Mouse (Mus musculus) Patski (cell line): ENCODE results near the gene Clec2d. TPM values are rescaled to one million over a fixed set of nuclear protein-coding genes. Genes with fewer than 3 reads are reported as not detected.
A peak's percentile ranks its signal among the peaks of the same experiment; 100 is the strongest.

ENCODE experiments used
- ATAC-seq: fragments of 100-300 bp; one replicate; pipeline ENCODE4 v1.8.0; 2021
- CTCF ChIA-PET: fragments of 350-600 bp; sonication (Branson Sonifier 250); formaldehyde crosslinking; loops from one replicate; lab custom pipeline; 2022; ENCODE audit warnings: inconsistent platforms; lab: Charles Lee
- POLR2A ChIA-PET: fragments of 350-600 bp; sonication (Branson Sonifier 250); formaldehyde crosslinking; loops from one replicate; lab custom pipeline; 2022; ENCODE audit warnings: antibody characterized with exemption, inconsistent platforms; lab: Charles Lee
- DNase-seq: peaks from one replicate; pipeline ENCODE4 v3.0.0-alpha.2; 2011; ENCODE audit warnings: low read depth, low spot score
- H3K27me3 ChIP-seq: fragments of 371-371 bp; one replicate; pipeline ENCODE4 v1.5.1; 2021
- CTCF ChIP-seq: fragments of 100-300 bp; IDR thresholded peaks from one replicate; pipeline ENCODE4 v1.5.1; 2021
- in situ Hi-C: fragments of 300-500 bp; cut with MboI; formaldehyde crosslinking; loops from 3 replicates; pipeline ENCODE4 v1.11.1; 2018; ENCODE audit warnings: low pct_unique_long_range_greater_than_20kb, mixed read lengths
- polyA plus RNA-seq: library from polyadenylated mRNA; unstranded; gene quantifications from one replicate; pipeline ENCODE4 v1.2.3, GENCODE M21; 2021

Gene Clec2d
- polyA plus RNA-seq, 1 experiment from 2014 or later = 26.9 TPM

GRCm38 (mm10) chr6:129209785-129210446 is 29.5 kb downstream of the Clec2d start:
- in situ Hi-C loops = loop anchor here (10.0 kb wide), 1 partner anchor 775 kb away; the partner anchor contains the start of gene Fkbp4
- CTCF ChIA-PET = interaction anchor here (1.0 to 7.2 kb wide), 4 partner anchors 14 to 29 kb away, joined by 3 to 49 read pairs (median 4); partner anchors contain the start of gene Clec2d
- DNase-seq = no peak

GRCm38 (mm10) chr6:129210447-129210790 is 30.0 kb downstream of the Clec2d start:
- no peak for DNase-seq
- TF ChIP-seq CTCF = no peak
- CTCF ChIA-PET = interaction anchor here (1.2 to 7.2 kb wide), 2 partner anchors 24 to 29 kb away, joined by 3 to 49 read pairs; partner anchors contain the start of gene Clec2d
- H3K27me3 ChIP-seq = no peaks in the 10 kb centered on the region
- POLR2A ChIA-PET = interaction anchor here (0.7 kb wide), 1 partner anchor 21 kb away, joined by 3 read pairs; no protein-coding TSS in a partner anchor
- in situ Hi-C loops = loop anchor here (10.0 kb wide), 1 partner anchor 776 kb away; the partner anchor contains the start of gene Fkbp4
- ATAC-seq = no peak

More at GRCm38 (mm10) chr6:129209785-129210446, 29.5 kb downstream of the Clec2d start:
- no peak for ATAC-seq
- TF ChIP-seq CTCF = no peak
- POLR2A ChIA-PET = interaction anchor here (0.7 kb wide), 1 partner anchor 20 kb away, joined by 3 read pairs; no protein-coding TSS in a partner anchor
- no peaks in the 10 kb centered on the region for H3K27me3 ChIP-seq

GRCm38 (mm10) chr6:129212421-129213195 is 32.2 kb downstream of the Clec2d start:
- H3K27me3 ChIP-seq = no peaks in the 10 kb centered on the region
- POLR2A ChIA-PET = interaction anchor here (1.5 to 3.4 kb wide), 5 partner anchors 14 to 30 kb away, joined by 4 to 21 read pairs (median 6); partner anchors contain the start of gene Clec2d
- ATAC-seq (peak; percentile 80), DNase-seq (peak; percentile 62)
- TF ChIP-seq CTCF = no peak
- CTCF ChIA-PET = interaction anchor here (1.4 to 7.2 kb wide), 4 partner anchors 10 to 118 kb away, joined by 3 to 49 read pairs (median 10); partner anchors contain the start of gene Clec2d
- in situ Hi-C loops = loop anchor here (10.0 kb wide), 1 partner anchor 778 kb away; the partner anchor contains the start of gene Fkbp4

- DNase-seq (no peak), ATAC-seq (no peak)
- in situ Hi-C loops = loop anchor here (10.0 kb wide), 1 partner anchor 779 kb away; the partner anchor contains the start of gene Fkbp4
- ChIA-PET POLR2A (interaction anchor here (1.5 to 3.4 kb wide), 5 partner anchors 13 to 31 kb away, joined by 4 to 21 read pairs (median 6); partner anchors contain the start of gene Clec2d), CTCF (interaction anchor here (1.4 to 7.2 kb wide), 5 partner anchors 9 to 118 kb away, joined by 3 to 49 read pairs (median 6); partner anchors contain the start of gene Clec2d)
- no peak for TF ChIP-seq CTCF
- H3K27me3 ChIP-seq = no peaks in the 10 kb centered on the region
Measured at GRCm38 (mm10) chr6:129213497-129213896, 33.1 kb downstream of the Clec2d start.

- CTCF ChIA-PET = interaction anchor here (2.0 to 7.2 kb wide), 5 partner anchors 9 to 33 kb away, joined by 5 to 49 read pairs (median 10); partner anchors contain the start of gene Clec2d
- POLR2A ChIA-PET = interaction anchor here (0.6 to 3.4 kb wide), 3 partner anchors 21 to 32 kb away, joined by 3 to 21 read pairs (median 7); partner anchors contain the start of gene Clec2d
- no peak for ATAC-seq
Measured at GRCm38 (mm10) chr6:129214263-129214662, 33.8 kb downstream of the Clec2d start.

GRCm38 (mm10) chr6:129215053-129215452 is 34.6 kb downstream of the Clec2d start:
- ATAC-seq (no peak), DNase-seq (no peak)
- POLR2A ChIA-PET = interaction anchor here (1.0 to 2.6 kb wide), 3 partner anchors 15 to 34 kb away, joined by 3 to 11 read pairs (median 4); partner anchors contain the start of gene Clec2d
- in situ Hi-C loops = loop anchor here (10.0 kb wide), 1 partner anchor 780 kb away; the partner anchor contains the start of gene Fkbp4
- CTCF ChIA-PET = interaction anchor here (0.8 to 7.2 kb wide), 7 partner anchors 8 to 120 kb away, joined by 3 to 49 read pairs (median 6); partner anchors contain the start of gene Clec2d
- H3K27me3 ChIP-seq = no peaks in the 10 kb centered on the region
- no peak for TF ChIP-seq CTCF

More at GRCm38 (mm10) chr6:129214263-129214662, 33.8 kb downstream of the Clec2d start:
- no peak for DNase-seq
- TF ChIP-seq CTCF = no peak
- no peaks in the 10 kb centered on the region for H3K27me3 ChIP-seq
- in situ Hi-C loops = loop anchor here (10.0 kb wide), 1 partner anchor 779 kb away; the partner anchor contains the start of gene Fkbp4

- DNase-seq (no peak), ATAC-seq (no peak)
- no peaks in the 10 kb centered on the region for H3K27me3 ChIP-seq
- CTCF ChIA-PET = interaction anchor here (1.4 to 7.2 kb wide), 7 partner anchors 7 to 121 kb away, joined by 5 to 49 read pairs (median 6); partner anchors contain the start of gene Clec2d
- POLR2A ChIA-PET = interaction anchor here (1.0 to 2.6 kb wide), 4 partner anchors 14 to 35 kb away, joined by 3 to 11 read pairs (median 4); partner anchors contain the start of gene Clec2d
- in situ Hi-C loops = loop anchor here (10.0 kb wide), 1 partner anchor 781 kb away; the partner anchor contains the start of gene Fkbp4
- TF ChIP-seq CTCF = no peak
Measured at GRCm38 (mm10) chr6:129215886-129216637, 35.6 kb downstream of the Clec2d start.

GRCm38 (mm10) chr6:129216721-129217230 is 36.4 kb downstream of the Clec2d start:
- H3K27me3 ChIP-seq = no peaks in the 10 kb centered on the region
- DNase-seq (no peak), ATAC-seq (no peak)
- in situ Hi-C loops = loop anchor here (10.0 kb wide), 1 partner anchor 782 kb away; the partner anchor contains the start of gene Fkbp4
- ChIA-PET CTCF (interaction anchor here (1.4 to 7.2 kb wide), 5 partner anchors 8 to 122 kb away, joined by 5 to 49 read pairs (median 10); partner anchors contain the start of gene Clec2d), POLR2A (interaction anchor here (1.5 to 2.6 kb wide), 2 partner anchors 13 to 35 kb away, joined by 4 to 11 read pairs; partner anchors contain the start of gene Clec2d)
- TF ChIP-seq CTCF = no peak
